Mouse (Mus musculus) G1E-ER4 (cell line): ENCODE data around the gene Cttn. TPM values are rescaled to one million over a fixed set of nuclear protein-coding genes. Genes with fewer than 3 reads are reported as not detected.

ENCODE experiments used
- GATA1 ChIP-seq: IDR thresholded peaks from one replicate; pipeline ENCODE4 v1.8.0; 2012; ENCODE audit warnings: low read length, inconsistent platforms
- polyA plus RNA-seq: library from polyadenylated mRNA; stranded (reverse); fragments of >175 nt; gene quantifications from 2 replicates; pipeline ENCODE4 v1.2.3, GENCODE M21; 2012

The Cttn gene
- polyA plus RNA-seq, result 310 and 385 TPM in 2 replicates

- TF ChIP-seq GATA1, result no peak
Measured at GRCm38 (mm10) chr7:144470545-144471059, at the start of gene Cttn. TSS of gene Cttn (minus strand) at chr7:144471009.

- no peak for TF ChIP-seq GATA1
Measured at GRCm38 (mm10) chr7:144519852-144520251, 49.0 kb upstream of the Cttn start.

DNA sequence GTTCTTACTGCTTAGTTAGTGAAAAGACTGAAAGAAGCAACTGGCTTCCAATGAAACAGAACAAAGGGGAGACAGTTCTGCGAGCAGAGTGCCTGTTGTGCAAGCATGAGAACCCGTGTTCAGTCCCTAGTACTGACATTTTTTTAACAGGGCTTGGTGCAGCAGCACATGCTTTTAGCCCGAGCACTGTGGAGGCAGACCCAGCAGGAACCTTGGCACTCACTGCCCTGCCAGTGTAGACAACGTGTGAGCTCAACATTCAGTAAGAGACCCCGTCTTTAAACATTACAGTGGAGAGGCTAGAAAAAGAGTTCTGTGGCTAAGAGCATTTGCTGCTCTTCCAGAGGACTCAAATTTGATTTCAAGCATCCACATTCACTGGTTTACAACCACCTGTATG lies 45.9 kb upstream of the Cttn start:
- no peak for TF ChIP-seq GATA1

- TF ChIP-seq GATA1, result no peak
Measured at GRCm38 (mm10) chr7:144509090-144509489, 38.3 kb upstream of the Cttn start.

GRCm38 (mm10) chr7:144506807-144507206 lies 36.0 kb upstream of the Cttn start:
- peak; percentile 33 for TF ChIP-seq GATA1

- no peak for TF ChIP-seq GATA1
Measured at GRCm38 (mm10) chr7:144503959-144504358, 33.1 kb upstream of the Cttn start.

- peak; percentile 94 for TF ChIP-seq GATA1
Measured at GRCm38 (mm10) chr7:144492931-144493330, 22.1 kb upstream of the Cttn start.

DNA sequence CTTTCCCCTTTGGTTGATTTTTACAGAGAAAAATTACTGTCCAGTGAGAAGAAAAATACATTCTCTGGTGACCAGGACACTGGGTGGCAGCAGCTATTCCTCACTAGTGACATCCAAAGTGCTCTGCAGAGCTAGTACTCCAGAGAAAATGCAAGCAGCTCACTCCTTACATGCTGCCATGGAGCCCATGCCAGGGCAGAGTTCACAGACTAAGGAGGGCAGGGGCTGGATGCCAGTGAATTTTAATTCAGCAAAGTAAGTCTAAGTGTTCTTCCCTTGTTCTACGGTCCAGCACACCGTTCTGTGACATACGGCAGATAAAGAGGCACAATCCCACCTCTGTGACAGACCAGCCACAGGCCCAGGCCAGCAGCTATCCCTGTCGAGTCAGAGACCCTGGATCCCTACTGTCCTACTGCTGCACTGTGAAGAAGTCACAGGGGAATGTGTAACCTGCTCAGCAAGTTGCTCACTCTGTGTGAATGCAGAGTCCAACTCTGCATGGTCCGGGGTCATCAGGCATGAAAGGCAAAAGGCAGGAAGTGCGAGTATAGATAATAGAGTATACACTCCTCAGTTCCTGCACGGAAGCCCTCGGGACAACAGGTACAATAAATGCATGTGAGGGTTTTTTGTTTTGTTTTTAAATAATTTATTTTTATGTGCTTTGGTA lies 19.5 kb upstream of the Cttn start:
- no peak for TF ChIP-seq GATA1

DNA sequence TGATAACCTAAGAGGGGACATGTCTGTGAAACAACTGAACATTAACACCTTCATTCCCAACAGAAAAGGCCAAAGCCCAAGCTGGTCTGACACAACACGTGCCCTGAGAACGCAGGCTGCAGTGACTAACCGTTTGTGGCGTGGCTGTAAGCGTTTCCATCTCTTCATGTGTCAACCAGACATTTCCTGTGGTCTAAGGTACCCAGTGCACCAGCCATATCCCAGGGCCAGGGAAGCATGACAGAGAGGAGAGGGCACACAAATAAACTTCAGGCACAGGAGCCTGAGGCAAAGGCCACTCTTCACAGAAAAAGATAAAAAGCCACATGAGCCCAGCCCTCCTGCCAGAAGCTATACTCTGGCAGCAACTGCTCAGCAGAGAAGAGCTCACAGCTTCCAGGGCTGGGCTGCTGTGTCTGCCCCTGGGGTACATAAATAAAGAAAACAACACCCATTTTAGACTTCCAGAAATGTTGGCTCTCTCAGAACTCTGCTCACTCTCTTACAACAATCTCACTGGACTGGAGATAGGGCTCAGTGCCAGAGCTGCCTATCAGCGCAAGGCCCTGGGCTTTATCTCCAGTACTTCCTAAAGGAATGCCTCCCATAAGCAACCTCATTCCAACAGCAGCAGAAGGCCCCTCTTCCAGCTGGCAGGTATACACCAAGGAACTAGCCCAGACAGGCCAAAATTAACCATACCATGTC lies 18.4 kb upstream of the Cttn start:
- TF ChIP-seq GATA1, result no peak

DNA sequence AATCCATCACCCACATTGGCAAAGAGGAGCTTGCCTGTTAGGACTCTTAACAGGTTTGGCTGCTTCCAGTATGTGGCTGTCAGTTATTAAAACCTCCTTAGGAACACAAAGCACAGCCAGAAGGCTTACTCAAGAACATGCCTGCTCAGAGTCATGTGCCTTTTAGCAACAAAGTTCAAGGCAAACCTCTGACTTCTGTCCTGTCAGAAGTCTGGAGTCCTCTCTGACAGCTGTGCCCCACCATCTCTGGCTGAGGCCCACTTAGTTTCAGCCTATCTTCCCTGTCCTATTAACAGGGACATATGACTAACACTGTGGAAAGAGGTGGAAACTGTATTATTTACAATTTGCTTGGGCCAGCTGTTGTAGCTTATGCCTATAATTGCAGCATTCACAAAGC lies 9.5 kb upstream of the Cttn start:
- no peak for TF ChIP-seq GATA1

DNA sequence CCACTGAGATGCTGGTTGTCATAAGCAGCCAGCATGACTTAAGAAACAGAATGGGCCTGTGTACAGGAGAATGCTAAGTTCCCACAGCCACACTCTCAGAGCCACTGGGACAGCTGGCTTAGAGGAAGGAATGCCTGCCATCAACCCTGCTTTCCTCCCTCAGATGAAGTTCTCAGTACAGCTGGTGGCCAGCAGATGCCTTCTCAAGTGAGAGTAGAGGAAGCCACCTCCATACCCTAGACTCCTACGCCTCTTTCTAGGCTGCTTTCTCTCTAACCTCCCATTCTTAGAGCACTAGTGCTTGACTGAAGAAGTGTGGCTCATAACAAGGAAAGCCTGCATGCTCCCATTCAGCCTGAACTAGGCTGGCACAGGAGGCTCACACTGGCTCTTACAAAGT lies 8.8 kb upstream of the Cttn start:
- no peak for TF ChIP-seq GATA1

- TF ChIP-seq GATA1, result no peak
Measured at GRCm38 (mm10) chr7:144475741-144476140, 4.9 kb upstream of the Cttn start.

GRCm38 (mm10) chr7:144473486-144473885 lies 2.7 kb upstream of the Cttn start:
- no peak for TF ChIP-seq GATA1

DNA sequence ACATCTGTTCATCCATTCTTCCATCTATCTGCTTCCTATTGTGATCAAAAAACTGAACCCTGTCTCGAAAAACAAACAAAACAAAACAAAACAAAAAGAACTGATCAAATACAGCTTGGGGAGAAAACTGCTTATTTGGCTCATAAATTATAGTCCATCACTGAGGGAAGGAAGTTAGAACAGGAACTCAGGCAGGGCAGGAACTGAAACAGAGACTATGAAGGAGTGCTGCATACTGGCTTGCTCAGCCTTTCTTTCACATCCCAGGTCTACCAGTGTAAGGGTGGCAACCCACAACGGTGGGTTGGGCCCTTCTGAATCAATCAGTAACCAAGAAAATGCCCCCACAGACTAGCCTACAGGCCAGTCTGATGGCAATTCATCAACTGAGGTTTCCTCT lies 294 bp upstream of the Cttn start:
- TF ChIP-seq GATA1, result no peak

DNA sequence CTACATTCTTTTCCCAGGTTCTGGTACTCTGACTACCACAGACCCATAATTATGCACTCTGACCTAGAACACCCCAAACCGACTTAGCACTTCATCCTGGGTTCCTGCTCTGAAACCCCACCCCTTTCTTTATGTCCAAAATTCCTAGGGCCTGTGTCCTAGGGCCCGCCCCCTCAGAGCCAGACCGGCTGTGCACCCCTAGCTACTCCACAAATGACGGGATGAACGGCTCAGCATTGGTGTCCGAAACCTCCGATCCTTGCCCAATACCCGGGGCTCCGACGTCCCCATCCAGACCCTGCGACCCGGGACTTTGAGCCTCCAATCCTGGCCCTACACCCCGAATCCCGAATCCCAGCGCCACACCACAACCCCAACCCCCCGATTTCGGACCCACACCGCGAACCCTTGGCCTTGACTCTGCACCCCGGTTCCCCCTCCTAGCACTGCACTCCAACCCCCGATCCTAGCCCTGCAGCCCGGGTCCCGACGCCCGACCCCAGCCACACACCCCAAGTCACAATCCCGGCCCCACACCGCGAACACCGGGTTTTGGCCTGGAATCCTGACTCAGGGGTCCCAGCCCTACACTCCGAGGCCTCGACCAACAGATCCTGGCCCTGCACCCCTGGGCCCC lies 783 bp downstream of the Cttn start:
- TF ChIP-seq GATA1, result no peak

- no peak for TF ChIP-seq GATA1
Measured at GRCm38 (mm10) chr7:144469181-144469641, 1.6 kb downstream of the Cttn start.
